Mouse (Mus musculus) hindbrain, postnatal 0 days (tissue): ENCODE data around the gene Mrpl20. TPM values are rescaled to one million over a fixed set of nuclear protein-coding genes. Genes with fewer than 3 reads are reported as not detected.
A peak's percentile ranks its signal among the peaks of the same experiment; 100 is the strongest.

Experiments used
- ATAC-seq: fragments of 200-750 bp; cut with Nextera tagmentation; 2 replicates; pipeline ENCODE4 v1.8.0; 2017; ENCODE audit warnings: mild to moderate bottlenecking, moderate TSS enrichment, moderate library complexity
- DNase-seq: peaks from one replicate; pipeline ENCODE4 v3.0.0-alpha.2; 2015; ENCODE audit warnings: low spot score
- H3K27ac ChIP-seq: fragments of 300-500 bp; sonication (generic); 2 replicates; pipeline ENCODE4 v1.5.1; 2014; ENCODE audit warnings: mild to moderate bottlenecking
- H3K27me3 ChIP-seq: fragments of 300-500 bp; sonication (generic); 2 replicates; pipeline ENCODE4 v1.6.1; 2014; ENCODE audit warnings: low read length, mixed read lengths; ENCODE audit not compliant: insufficient read depth
- H3K36me3 ChIP-seq: fragments of 300-500 bp; sonication (generic); 2 replicates; pipeline ENCODE4 v1.6.1; 2014; ENCODE audit warnings: low read length, mixed read lengths; ENCODE audit not compliant: insufficient read depth
- H3K4me1 ChIP-seq: fragments of 300-500 bp; sonication (generic); 2 replicates; pipeline ENCODE4 v1.6.1; 2014; ENCODE audit warnings: antibody characterized with exemption, low read length, mixed read lengths; ENCODE audit not compliant: insufficient read depth
- H3K4me2 ChIP-seq: fragments of 300-500 bp; sonication (generic); 2 replicates; pipeline ENCODE4 v1.6.1; 2014; ENCODE audit warnings: low read depth, mild to moderate bottlenecking, low read length, moderate library complexity, mixed read lengths
- H3K4me3 ChIP-seq: fragments of 300-500 bp; sonication (generic); 2 replicates; pipeline ENCODE4 v1.5.1; 2014; ENCODE audit warnings: low read length
- H3K9ac ChIP-seq: fragments of 300-500 bp; sonication (generic); replicated peaks from 2 replicates; pipeline ENCODE4 v1.6.1; 2014; ENCODE audit warnings: mild to moderate bottlenecking, low read length, moderate library complexity, mixed read lengths
- H3K9me3 ChIP-seq: fragments of 300-500 bp; sonication (generic); 2 replicates; pipeline ENCODE4 v1.6.1; 2016; ENCODE audit warnings: low read length, mixed read lengths
- CTCF ChIP-seq: IDR thresholded peaks from 2 replicates; pipeline ENCODE4 v1.5.1; 2016; ENCODE audit warnings: antibody characterized with exemption, control low read depth, low read depth
- WGBS: fragments of 180-500 bp; shearing (Covaris S2); extraction: QIAGEN DNeasy Blood & Tissue Kit; methylation state at CpG from one replicate; pipeline ENCODE4 v1.1.7; 2014; 5-methylcytosine and 5-hydroxymethylcytosine counted together
- polyA plus RNA-seq: library from polyadenylated mRNA; unstranded; fragments of >200 nt; fragmentation: Nextera tagmentation; extraction: Ambion mirVana; gene quantifications from 2 replicates; pipeline ENCODE4 v1.2.1, GENCODE M21; 2015
- total RNA-seq: library from RNA; depleted of rRNA; stranded (reverse); fragments of >200 nt; gene quantifications from 2 replicates; pipeline ENCODE4 v1.2.3, GENCODE M21; 2014

Gene Mrpl20
- total and polyA plus RNA-seq, 2 experiments from 2014 or later = 87.5 to 310 TPM

- ATAC-seq (no peak), DNase-seq (no peak)
- H3K9me3 ChIP-seq = no peaks in the 10 kb centered on the region
- H3K36me3 ChIP-seq = peaks cover 33% of the 10 kb centered on the region
- H3K4me2 ChIP-seq = no peak overlapping the region
- no peak for TF ChIP-seq CTCF
- H3K4me3 ChIP-seq = no peak overlapping the region
- no peak overlapping the region for H3K9ac ChIP-seq
- no peaks in the 10 kb centered on the region for H3K27me3 ChIP-seq
- H3K4me1 ChIP-seq = peaks cover 7% of the 10 kb centered on the region; the same call in 1 of the 2 replicates
- no peak overlapping the region for H3K27ac ChIP-seq
- WGBS = 90% methylated on average over 3 of the region's 3 CpGs
Measured at GRCm38 (mm10) chr4:155807841-155808240, 5.2 kb downstream of the Mrpl20 start.

DNA sequence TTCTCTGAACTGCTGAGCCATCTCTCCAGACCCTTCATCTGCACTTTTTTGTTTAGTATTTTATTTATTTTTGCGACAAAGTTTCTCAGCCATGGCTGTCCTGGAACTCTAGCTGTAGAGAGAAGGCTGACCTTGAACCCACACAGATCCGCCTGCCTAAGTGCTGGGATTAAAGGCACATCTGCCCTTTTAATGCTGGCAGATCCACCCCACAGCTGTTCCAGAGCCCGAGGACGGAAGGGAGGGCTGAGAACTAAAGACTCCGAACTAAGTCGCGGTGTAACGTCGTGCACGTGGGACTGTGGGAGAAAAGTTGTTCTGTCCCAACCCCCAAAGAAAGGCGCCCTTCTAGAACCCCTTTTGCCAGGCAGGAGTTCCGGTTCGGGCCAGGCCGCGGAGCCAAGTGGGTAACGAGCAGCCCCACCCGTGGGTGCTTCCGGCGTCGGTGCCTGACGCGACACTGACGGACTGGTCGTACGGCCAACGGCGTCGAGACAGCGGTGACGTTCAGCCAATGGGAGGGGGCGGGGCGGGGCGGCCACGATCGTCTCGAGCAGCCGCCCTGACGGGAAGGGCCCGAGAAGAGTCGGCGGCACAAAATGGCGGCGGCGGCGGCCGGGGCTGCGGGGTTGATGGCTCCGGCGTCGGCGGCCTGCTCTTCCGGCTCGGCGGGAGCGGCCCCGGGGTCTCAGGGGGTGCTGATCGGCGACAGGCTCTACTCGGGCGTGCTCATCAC, 9.4 kb downstream of the Mrpl20 start, which contains the start of gene Ccnl2:
Gene Ccnl2, plus strand, starts transcription at position 561 of the 736 bp plus-strand sequence.
- Histone ChIP-seq H3K4me1 (peaks cover 11% of the 10 kb centered on the region; the same call in 1 of the 2 replicates), H3K27ac (peak within 1 kb of the TSS; percentile 94), H3K27me3 (no peaks in the 10 kb centered on the region), H3K4me2 (peak within 1 kb of the TSS; percentile 84), H3K36me3 (peaks cover 57% of the 10 kb centered on the region), H3K4me3 (peak within 1 kb of the TSS; percentile 99), H3K9ac (peak within 1 kb of the TSS; percentile 99), H3K9me3 (no peaks in the 10 kb centered on the region)
- peak; percentile 99 for ATAC-seq
- peak; percentile 98 for DNase-seq
- no peak for TF ChIP-seq CTCF
- 1% methylated on average over 54 of the region's 60 CpGs for WGBS

DNA sequence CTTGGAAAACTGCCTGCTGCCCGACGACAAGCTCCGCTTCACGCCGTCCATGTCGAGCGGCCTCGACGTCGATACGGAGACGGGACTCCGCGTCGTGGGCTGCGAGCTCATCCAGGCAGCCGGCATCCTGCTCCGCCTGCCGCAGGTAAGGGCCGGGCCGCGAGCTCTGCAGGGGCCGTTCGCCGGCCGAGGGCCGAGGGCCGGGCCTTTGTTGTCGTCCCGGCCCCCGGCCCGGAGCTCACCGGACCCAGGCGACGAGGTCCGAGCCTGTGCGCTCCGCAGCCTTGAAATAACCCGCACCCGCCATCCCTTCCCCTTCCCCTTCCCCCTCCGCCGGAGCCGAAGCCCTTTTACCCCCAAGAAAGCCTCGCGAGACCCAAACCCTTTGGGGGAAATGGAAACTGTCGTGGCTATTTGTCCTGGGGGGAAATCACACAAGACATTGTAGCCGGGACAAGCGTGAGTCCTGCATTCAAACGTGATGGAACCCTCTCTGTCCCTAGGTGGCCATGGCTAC, 10.0 kb downstream of the Mrpl20 start:
- ATAC-seq (peak; percentile 41), DNase-seq (peak; percentile 61)
- 0% methylated on average over 49 of the region's 49 CpGs for WGBS
- Histone ChIP-seq H3K27ac (peak overlapping the region; percentile 94), H3K27me3 (no peaks in the 10 kb centered on the region), H3K4me3 (peak overlapping the region; percentile 99), H3K9me3 (no peaks in the 10 kb centered on the region), H3K4me1 (peaks cover 11% of the 10 kb centered on the region; the same call in 1 of the 2 replicates), H3K9ac (peak overlapping the region; percentile 99), H3K4me2 (peak overlapping the region; percentile 84), H3K36me3 (peaks cover 57% of the 10 kb centered on the region)
- no peak for TF ChIP-seq CTCF

GRCm38 (mm10) chr4:155817533-155817932, 14.9 kb downstream of the Mrpl20 start:
- peaks cover 11% of the 10 kb centered on the region; the same call in 1 of the 2 replicates for H3K4me1 ChIP-seq

GRCm38 (mm10) chr4:155821025-155821424, 18.3 kb downstream of the Mrpl20 start:
- WGBS = 75% methylated on average over 7 of the region's 7 CpGs
- ATAC-seq = no peak

More at GRCm38 (mm10) chr4:155817533-155817932, 14.9 kb downstream of the Mrpl20 start:
- Histone ChIP-seq H3K9me3 (no peaks in the 10 kb centered on the region), H3K4me3 (no peak overlapping the region), H3K4me2 (no peak overlapping the region), H3K27me3 (no peaks in the 10 kb centered on the region), H3K36me3 (peaks cover 69% of the 10 kb centered on the region), H3K9ac (no peak overlapping the region), H3K27ac (no peak overlapping the region)
- no peak for TF ChIP-seq CTCF
- ATAC-seq (no peak), DNase-seq (no peak)
- 71% methylated on average over 4 of the region's 4 CpGs for WGBS

DNA sequence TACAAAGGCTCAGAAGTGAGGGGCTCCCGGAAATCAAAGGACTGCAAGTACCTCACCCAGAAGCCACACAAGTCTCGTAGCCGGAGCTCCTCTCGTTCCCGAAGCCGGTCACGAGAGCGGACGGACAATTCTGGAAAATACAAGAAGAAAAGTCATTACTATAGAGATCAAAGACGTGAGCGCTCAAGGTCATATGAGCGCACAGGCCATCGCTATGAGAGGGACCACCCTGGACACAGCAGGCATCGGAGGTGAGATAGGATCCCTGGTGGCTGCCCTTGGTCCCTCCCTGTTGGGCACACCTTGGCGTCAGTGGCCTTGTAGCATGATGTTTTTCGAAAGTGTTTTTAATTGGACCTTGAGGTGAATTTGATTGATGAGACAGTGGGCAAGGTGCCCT, 20.8 kb downstream of the Mrpl20 start:
- H3K9ac ChIP-seq = no peak overlapping the region
- no peaks in the 10 kb centered on the region for H3K4me1 ChIP-seq
- no peaks in the 10 kb centered on the region for H3K27me3 ChIP-seq
- ATAC-seq (no peak), DNase-seq (no peak)
- no peak overlapping the region for H3K4me2 ChIP-seq
- no peak overlapping the region for H3K4me3 ChIP-seq
- no peak overlapping the region for H3K27ac ChIP-seq
- peaks cover 65% of the 10 kb centered on the region for H3K36me3 ChIP-seq
- H3K9me3 ChIP-seq = no peaks in the 10 kb centered on the region
- WGBS = 96% methylated on average over 16 of the region's 16 CpGs
- TF ChIP-seq CTCF = no peak

More at GRCm38 (mm10) chr4:155821025-155821424, 18.3 kb downstream of the Mrpl20 start:
- DNase-seq = peak; percentile 34
- no peaks in the 10 kb centered on the region for H3K27me3 ChIP-seq
- H3K9me3 ChIP-seq = no peaks in the 10 kb centered on the region
- H3K4me3 ChIP-seq = no peak overlapping the region
- H3K27ac ChIP-seq = no peak overlapping the region
- peak; percentile 43 for TF ChIP-seq CTCF
- no peak overlapping the region for H3K4me2 ChIP-seq
- no peaks in the 10 kb centered on the region for H3K4me1 ChIP-seq
- H3K36me3 ChIP-seq = peaks cover 75% of the 10 kb centered on the region
- H3K9ac ChIP-seq = no peak overlapping the region
